Mouse (Mus musculus) midbrain, postnatal 0 days (tissue): ENCODE data around the gene Pef1. TPM values are rescaled to one million over a fixed set of nuclear protein-coding genes. Genes with fewer than 3 reads are reported as not detected.

ENCODE experiments used
- ATAC-seq: fragments of 200-750 bp; cut with Nextera tagmentation; 2 replicates; pipeline ENCODE4 v1.8.0; 2017; ENCODE audit warnings: moderate number of reproducible peaks, mild to moderate bottlenecking, moderate TSS enrichment, moderate library complexity; ENCODE audit not compliant: low FRiP score
- DNase-seq: peaks from one replicate; pipeline ENCODE4 v3.0.0-alpha.2; 2015; ENCODE audit warnings: low spot score
- H3K27ac ChIP-seq: fragments of 300-500 bp; sonication (generic); 2 replicates; pipeline ENCODE4 v1.5.1; 2014; ENCODE audit warnings: low read depth, mild to moderate bottlenecking, low read length, mixed read lengths
- H3K27me3 ChIP-seq: fragments of 300-500 bp; sonication (generic); 2 replicates; pipeline ENCODE4 v1.6.1; 2014; ENCODE audit warnings: low read length, control low read depth, mixed read lengths; ENCODE audit not compliant: insufficient read depth
- H3K36me3 ChIP-seq: fragments of 300-500 bp; sonication (generic); 2 replicates; pipeline ENCODE4 v1.6.1; 2014; ENCODE audit warnings: low read length, control low read depth, mixed read lengths; ENCODE audit not compliant: insufficient read depth
- H3K4me1 ChIP-seq: fragments of 300-500 bp; sonication (generic); 2 replicates; pipeline ENCODE4 v1.6.1; 2014; ENCODE audit warnings: mild to moderate bottlenecking, control low read depth, antibody characterized with exemption, low read length, mixed read lengths; ENCODE audit not compliant: insufficient read depth
- H3K4me2 ChIP-seq: fragments of 300-500 bp; sonication (generic); 2 replicates; pipeline ENCODE4 v1.6.1; 2014; ENCODE audit warnings: low read depth, mild to moderate bottlenecking, low read length, mixed read lengths; ENCODE audit not compliant: poor library complexity, severe bottlenecking
- H3K4me3 ChIP-seq: fragments of 300-500 bp; sonication (generic); 2 replicates; pipeline ENCODE4 v1.5.1; 2014; ENCODE audit warnings: low read depth, mild to moderate bottlenecking, low read length, moderate library complexity
- H3K9ac ChIP-seq: fragments of 300-500 bp; sonication (generic); replicated peaks from 2 replicates; pipeline ENCODE4 v1.6.1; 2014; ENCODE audit warnings: mild to moderate bottlenecking, low read length, moderate library complexity, mixed read lengths; ENCODE audit not compliant: poor library complexity, severe bottlenecking
- H3K9me3 ChIP-seq: fragments of 300-500 bp; sonication (generic); 2 replicates; pipeline ENCODE4 v1.6.1; 2016; ENCODE audit warnings: low read length, control low read depth
- CTCF ChIP-seq: IDR thresholded peaks from 2 replicates; pipeline ENCODE4 v1.5.1; 2016; ENCODE audit warnings: antibody characterized with exemption, mild to moderate bottlenecking
- WGBS: fragments of 180-500 bp; shearing (Covaris S2); extraction: QIAGEN DNeasy Blood & Tissue Kit; methylation state at CpG from one replicate; pipeline ENCODE4 v1.1.7; 2014; 5-methylcytosine and 5-hydroxymethylcytosine counted together
- polyA plus RNA-seq: library from polyadenylated mRNA; unstranded; fragments of >200 nt; fragmentation: Nextera tagmentation; extraction: Ambion mirVana; gene quantifications from 2 replicates; pipeline ENCODE4 v1.2.1, GENCODE M21; 2015
- total RNA-seq: library from RNA; depleted of rRNA; stranded (reverse); fragments of >200 nt; gene quantifications from 2 replicates; pipeline ENCODE4 v1.2.3, GENCODE M21; 2014

Pef1 gene
- total and polyA plus RNA-seq, 2 experiments from 2014 or later, result 59.5 to 61.5 TPM

DNA sequence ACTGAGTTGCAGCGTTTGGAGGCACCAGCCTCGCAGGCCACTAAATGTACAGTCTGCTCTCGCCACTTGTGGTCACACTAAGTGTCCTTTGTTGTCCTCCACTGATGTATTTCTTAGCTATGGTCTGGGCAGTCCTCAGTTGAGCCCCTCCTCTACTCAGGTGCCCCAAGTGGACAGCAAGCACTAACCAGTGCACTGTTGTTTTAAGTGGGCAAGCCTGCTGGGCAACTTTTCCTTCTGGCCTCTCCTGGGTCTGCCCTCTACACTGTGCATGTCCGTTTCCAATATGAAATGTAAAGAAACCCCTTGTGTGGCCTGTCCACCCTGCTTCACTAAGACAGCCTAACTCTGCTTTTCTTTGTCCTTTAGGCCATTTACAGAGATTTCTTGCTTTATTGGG is 21.8 kb downstream of the Pef1 start:
- Histone ChIP-seq H3K9me3 (no peaks in the 10 kb centered on the region), H3K4me1 (no peaks in the 10 kb centered on the region; the same call in 1 of the 2 replicates), H3K9ac (no peak overlapping the region), H3K36me3 (peaks cover 56% of the 10 kb centered on the region), H3K4me3 (no peak overlapping the region), H3K27ac (no peak overlapping the region), H3K4me2 (no peak overlapping the region), H3K27me3 (no peaks in the 10 kb centered on the region)
- WGBS, result 93% methylated on average over 4 of the region's 4 CpGs
- no peak for TF ChIP-seq CTCF
- no peak for DNase-seq
- ATAC-seq, result no peak

GRCm38 (mm10) chr4:130125164-130125563 is 22.8 kb downstream of the Pef1 start:
- H3K27ac ChIP-seq, result no peak overlapping the region
- no peak for DNase-seq
- H3K4me2 ChIP-seq, result no peak overlapping the region
- no peak overlapping the region for H3K4me3 ChIP-seq
- no peak for ATAC-seq
- H3K9ac ChIP-seq, result no peak overlapping the region
- TF ChIP-seq CTCF, result no peak
- peaks cover 56% of the 10 kb centered on the region for H3K36me3 ChIP-seq
- H3K9me3 ChIP-seq, result no peaks in the 10 kb centered on the region
- no peaks in the 10 kb centered on the region for H3K27me3 ChIP-seq
- WGBS, result 86% methylated on average over 6 of the region's 6 CpGs
- no peaks in the 10 kb centered on the region; the same call in 1 of the 2 replicates for H3K4me1 ChIP-seq

GRCm38 (mm10) chr4:130125935-130126334 is 23.6 kb downstream of the Pef1 start:
- H3K27ac ChIP-seq, result no peak overlapping the region
- TF ChIP-seq CTCF, result no peak
- H3K4me1 ChIP-seq, result no peaks in the 10 kb centered on the region; the same call in 1 of the 2 replicates
- peaks cover 56% of the 10 kb centered on the region for H3K36me3 ChIP-seq
- ATAC-seq, result no peak
- H3K9ac ChIP-seq, result no peak overlapping the region
- no peaks in the 10 kb centered on the region for H3K9me3 ChIP-seq
- DNase-seq, result no peak
- 83% methylated on average over 5 of the region's 5 CpGs for WGBS
- no peak overlapping the region for H3K4me3 ChIP-seq
- no peaks in the 10 kb centered on the region for H3K27me3 ChIP-seq
- no peak overlapping the region for H3K4me2 ChIP-seq

DNA sequence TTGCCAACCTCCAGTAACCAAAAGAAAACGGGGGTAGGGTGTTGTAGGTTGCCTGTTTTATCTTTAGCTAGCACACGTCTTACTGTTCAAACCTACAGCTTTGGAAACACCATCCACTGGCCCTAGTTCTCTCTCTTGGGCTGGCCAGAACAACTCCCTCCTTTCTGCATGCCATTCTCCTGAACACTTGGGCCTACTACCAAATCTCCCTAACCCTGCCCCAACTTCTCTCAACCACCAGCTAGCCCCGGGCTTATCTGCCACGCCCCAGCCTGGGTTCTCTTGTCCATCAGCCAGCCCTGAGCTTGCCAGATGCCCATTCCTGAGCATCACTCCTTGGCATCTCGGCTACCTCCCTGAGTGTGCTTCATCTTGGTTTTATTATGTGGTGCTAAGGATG is 26.5 kb downstream of the Pef1 start:
- DNase-seq (no peak), ATAC-seq (no peak)
- TF ChIP-seq CTCF, result no peak
- Histone ChIP-seq H3K9ac (no peak overlapping the region), H3K9me3 (no peaks in the 10 kb centered on the region), H3K4me3 (no peak overlapping the region), H3K4me1 (no peaks in the 10 kb centered on the region), H3K27ac (no peak overlapping the region), H3K27me3 (no peaks in the 10 kb centered on the region), H3K4me2 (no peak overlapping the region), H3K36me3 (peaks cover 33% of the 10 kb centered on the region)
- WGBS, result 81% methylated on average over 5 of the region's 5 CpGs

DNA sequence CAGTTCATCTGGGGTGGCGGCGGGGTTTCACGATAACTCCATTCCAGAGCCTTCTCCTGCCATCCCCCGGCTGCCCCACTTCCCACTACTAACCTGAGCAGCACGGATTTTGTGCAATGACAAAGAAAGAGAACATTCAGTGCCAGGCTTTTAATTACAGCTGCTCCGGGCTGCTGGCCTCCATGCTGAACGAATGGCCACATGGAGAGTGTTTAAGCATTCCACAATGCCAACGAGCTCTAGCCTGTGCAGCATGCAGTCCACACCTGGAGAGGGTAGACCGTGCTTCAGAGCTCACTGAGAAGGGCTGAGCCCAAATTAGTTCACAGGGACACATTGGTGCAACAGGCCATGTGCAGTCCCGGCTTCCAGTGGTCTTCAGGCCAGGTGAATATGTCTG is 27.7 kb downstream of the Pef1 start:
- Histone ChIP-seq H3K9ac (no peak overlapping the region), H3K4me2 (no peak overlapping the region), H3K4me1 (no peaks in the 10 kb centered on the region), H3K4me3 (no peak overlapping the region), H3K9me3 (no peaks in the 10 kb centered on the region), H3K36me3 (peaks cover 30% of the 10 kb centered on the region), H3K27me3 (no peaks in the 10 kb centered on the region; the same call in 1 of the 2 replicates), H3K27ac (no peak overlapping the region)
- ATAC-seq, result no peak
- no peak for TF ChIP-seq CTCF
- WGBS, result 68% methylated on average over 10 of the region's 10 CpGs
- DNase-seq, result no peak

- Histone ChIP-seq H3K27ac (no peak overlapping the region), H3K4me1 (no peaks in the 10 kb centered on the region), H3K36me3 (peaks cover 23% of the 10 kb centered on the region), H3K9ac (no peak overlapping the region), H3K27me3 (no peaks in the 10 kb centered on the region; the same call in 1 of the 2 replicates), H3K4me2 (no peak overlapping the region), H3K4me3 (no peak overlapping the region), H3K9me3 (no peaks in the 10 kb centered on the region)
- ATAC-seq (no peak), DNase-seq (no peak)
- no peak for TF ChIP-seq CTCF
- WGBS, result 49% methylated on average over 13 of the region's 13 CpGs
These were observed 28.4 kb downstream of the Pef1 start for GRCm38 (mm10) chr4:130130641-130131350.
